In the genomic region with DNA sequence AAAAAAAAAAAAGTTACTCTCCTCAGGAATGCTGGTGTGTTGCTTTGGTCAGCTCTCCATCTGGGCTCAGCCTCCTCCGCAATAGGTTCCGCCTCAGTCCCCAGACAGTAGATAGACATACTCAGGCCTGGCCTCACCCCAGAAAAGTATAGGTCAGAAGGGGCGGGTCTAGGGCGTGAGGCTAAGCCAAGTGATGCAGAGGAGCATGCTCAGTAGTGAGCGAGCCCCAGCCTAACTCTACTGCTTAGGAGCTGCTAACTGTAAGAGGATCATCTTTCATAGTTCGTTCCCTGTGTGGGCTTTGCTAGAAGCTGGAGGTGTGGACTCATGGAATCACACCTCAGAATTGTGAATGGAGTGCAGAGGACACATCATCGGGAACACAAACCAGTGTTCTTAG, we compare ENCODE assay signal across 17 mouse cellular contexts. TPM values are rescaled to one million over a fixed set of nuclear protein-coding genes. Genes with fewer than 3 reads are reported as not detected.
"Had no signal": no experiment of that assay in that cellular context is flagged by ENCODE, and none has a peak within 500 bp of the region (broad histone marks: within the 10 kb centered on the region; RNA-seq: fewer than 3 reads in every experiment).

No protein-coding gene starts in this region.

- H3K27me3 ChIP-seq: lung, embryonic 15.5 days; midbrain, embryonic 12.5 days; midbrain, embryonic 15.5 days; neural tube, embryonic 12.5 days; neural tube, embryonic 15.5 days had no signal

- H3K4me3 ChIP-seq: lung, embryonic 15.5 days; megakaryocyte, embryonic 14.5 days; midbrain, embryonic 12.5 days; midbrain, embryonic 15.5 days; neural tube, embryonic 12.5 days; neural tube, embryonic 15.5 days had no signal

- DNase-seq: kidney, adult 2 months; kidney, postnatal 14 days; left cerebral cortex, postnatal 4 days; lung, adult 18-20 months; lung, postnatal 10 days; lung, postnatal 36 days; right cerebral cortex, adult 18-20 months; right cerebral cortex, postnatal 14 days; thymus, adult 18-20 months; thymus, postnatal 36 days had no signal

- H3K9me3 ChIP-seq: lung, embryonic 15.5 days; midbrain, embryonic 12.5 days; midbrain, embryonic 15.5 days; neural tube, embryonic 12.5 days; neural tube, embryonic 15.5 days had no signal

- H3K4me1 ChIP-seq: lung, embryonic 15.5 days; midbrain, embryonic 12.5 days; neural tube, embryonic 12.5 days had no signal

- H3K9ac ChIP-seq: liver, embryonic 14.5 days; lung, embryonic 15.5 days; midbrain, embryonic 12.5 days; midbrain, embryonic 15.5 days; neural tube, embryonic 12.5 days; neural tube, embryonic 15.5 days had no signal

- ATAC-seq: midbrain, embryonic 15.5 days had no signal

- H3K4me2 ChIP-seq: lung, embryonic 15.5 days; midbrain, embryonic 12.5 days; midbrain, embryonic 15.5 days; neural tube, embryonic 12.5 days; neural tube, embryonic 15.5 days had no signal

- H3K27ac ChIP-seq: liver, embryonic 14.5 days; lung, embryonic 15.5 days; midbrain, embryonic 12.5 days; midbrain, embryonic 15.5 days; neural tube, embryonic 12.5 days; neural tube, embryonic 15.5 days had no signal

RNA-seq across cellular contexts. Expression of gene Cd4, which starts 50.5 kb away (rescaled TPM):
- polyA plus RNA-seq: midbrain, embryonic 12.5 days had no signal
